Comparison of ENCODE assay signal across 26 mouse cellular contexts in genomic region chr19:30489786-30490185, GRCm38 (mm10). TPM values are rescaled to one million over a fixed set of nuclear protein-coding genes. Genes with fewer than 3 reads are reported as not detected.
A peak's percentile ranks its signal among the peaks of the same experiment; 100 is the strongest.
DNase-seq lines count a peak whose midpoint lies in the region; ATAC-seq lines count a peak whose summit lies in the region.
"Had no signal": no experiment of that assay in that cellular context is flagged by ENCODE, and none has a peak within 500 bp of the region (broad histone marks: within the 10 kb centered on the region; RNA-seq: fewer than 3 reads in every experiment).

No protein-coding gene starts in this region.

- H3K36me3 ChIP-seq in hindbrain, embryonic 11.5 days (ENCODE audit: control insufficient read depth, insufficient read depth, low read length), result no peaks in the 10 kb centered on the region
- H3K36me3 ChIP-seq in hindbrain, embryonic 13.5 days, result no peaks in the 10 kb centered on the region
- no peaks in the 10 kb centered on the region for H3K36me3 ChIP-seq in embryonic facial prominence, embryonic 10.5 days (replicated peaks)
- no peaks in the 10 kb centered on the region for H3K36me3 ChIP-seq in limb, embryonic 11.5 days (ENCODE audit: control insufficient read depth, insufficient read depth, low read length)
- H3K36me3 ChIP-seq: embryonic facial prominence, embryonic 15.5 days; forebrain, embryonic 15.5 days; heart, embryonic 13.5 days had no signal

- H3K4me2 ChIP-seq in hindbrain, embryonic 11.5 days (replicated peaks; ENCODE audit: low read depth, low read length), result no peak overlapping the region
- H3K4me2 ChIP-seq in hindbrain, embryonic 13.5 days, result no peak overlapping the region
- no peak overlapping the region for H3K4me2 ChIP-seq in limb, embryonic 11.5 days (ENCODE audit: low read depth, severe bottlenecking)
- H3K4me2 ChIP-seq: embryonic facial prominence, embryonic 15.5 days; forebrain, embryonic 15.5 days; liver, embryonic 11.5 days had no signal

- no peak overlapping the region for H3K4me3 ChIP-seq in hindbrain, embryonic 11.5 days (ENCODE audit: low read depth, low read length)
- no peak overlapping the region for H3K4me3 ChIP-seq in hindbrain, embryonic 13.5 days
- no peak overlapping the region for H3K4me3 ChIP-seq in embryonic facial prominence, embryonic 10.5 days
- H3K4me3 ChIP-seq in limb, embryonic 11.5 days (ENCODE audit: low read depth, low read length), result no peak overlapping the region
- H3K4me3 ChIP-seq: embryonic facial prominence, embryonic 15.5 days; forebrain, embryonic 15.5 days; heart, embryonic 13.5 days had no signal

- H3K9me3 ChIP-seq in hindbrain, embryonic 11.5 days (ENCODE audit: control insufficient read depth, low read length), result no peaks in the 10 kb centered on the region
- H3K9me3 ChIP-seq in hindbrain, embryonic 13.5 days, result no peaks in the 10 kb centered on the region
- H3K9me3 ChIP-seq in embryonic facial prominence, embryonic 10.5 days, result no peaks in the 10 kb centered on the region
- H3K9me3 ChIP-seq in limb, embryonic 11.5 days (ENCODE audit: control insufficient read depth, low read length), result no peaks in the 10 kb centered on the region
- H3K9me3 ChIP-seq: embryonic facial prominence, embryonic 15.5 days; forebrain, embryonic 15.5 days; heart, embryonic 13.5 days had no signal

- WGBS in hindbrain, embryonic 11.5 days, result 38% methylated on average over 3 of the region's 3 CpGs
- WGBS in hindbrain, embryonic 13.5 days, result 38% methylated on average over 3 of the region's 3 CpGs
- WGBS in embryonic facial prominence, embryonic 10.5 days, result 33% methylated on average over 3 of the region's 3 CpGs
- 11% methylated on average over 3 of the region's 3 CpGs for WGBS in limb, embryonic 11.5 days

- H3K4me1 ChIP-seq in hindbrain, embryonic 11.5 days (replicated peaks; ENCODE audit: control insufficient read depth, insufficient read depth, low read length), result no peaks in the 10 kb centered on the region
- H3K4me1 ChIP-seq in hindbrain, embryonic 13.5 days (replicated peaks), result no peaks in the 10 kb centered on the region
- peaks cover 21% of the 10 kb centered on the region for H3K4me1 ChIP-seq in embryonic facial prominence, embryonic 10.5 days
- H3K4me1 ChIP-seq in limb, embryonic 11.5 days (ENCODE audit: control insufficient read depth, insufficient read depth, low read length), result no peaks in the 10 kb centered on the region
- H3K4me1 ChIP-seq: embryonic facial prominence, embryonic 15.5 days; forebrain, embryonic 15.5 days had no signal

- H3K27me3 ChIP-seq in hindbrain, embryonic 11.5 days (ENCODE audit: control insufficient read depth, insufficient read depth, low read length), result no peaks in the 10 kb centered on the region
- H3K27me3 ChIP-seq in hindbrain, embryonic 13.5 days, result no peaks in the 10 kb centered on the region
- no peaks in the 10 kb centered on the region for H3K27me3 ChIP-seq in embryonic facial prominence, embryonic 10.5 days (replicated peaks; ENCODE audit: low read depth, poor library complexity, severe bottlenecking)
- no peaks in the 10 kb centered on the region for H3K27me3 ChIP-seq in limb, embryonic 11.5 days (ENCODE audit: control insufficient read depth, insufficient read depth, low read length)
- H3K27me3 ChIP-seq: embryonic facial prominence, embryonic 15.5 days; forebrain, embryonic 15.5 days; heart, embryonic 13.5 days had no signal

- peak; percentile 27 for DNase-seq in hindbrain, embryonic 11.5 days (ENCODE audit: low spot score)
- DNase-seq in MN1 (ENCODE audit: low spot score) (peak; percentile 26), liver (no peak)
- peak; percentile 54 for DNase-seq in embryonic facial prominence, embryonic 10.5 days (ENCODE audit: low spot score)
- DNase-seq in limb, embryonic 11.5 days (ENCODE audit: low spot score), result peak; percentile 44
- no peak for DNase-seq in lung, postnatal 14 days
- no peak for DNase-seq in heart, postnatal 4 days
- DNase-seq: adrenal gland, postnatal 14 days; cerebellum, adult 9-10 months; gastrocnemius, postnatal 25 days; heart, adult 18-20 months; heart, postnatal 14 days; kidney, adult 18-20 months; kidney, postnatal 4 days; liver, postnatal 0 days; thymus, postnatal 25 days had no signal

- no peak overlapping the region for H3K27ac ChIP-seq in hindbrain, embryonic 11.5 days (ENCODE audit: low read depth, low read length)
- H3K27ac ChIP-seq in hindbrain, embryonic 13.5 days, result no peak overlapping the region
- no peak overlapping the region; the same call in 1 of the 2 replicates for H3K27ac ChIP-seq in embryonic facial prominence, embryonic 10.5 days (replicated peaks)
- no peak overlapping the region for H3K27ac ChIP-seq in limb, embryonic 11.5 days (replicated peaks; ENCODE audit: low read depth, low read length)
- H3K27ac ChIP-seq: embryonic facial prominence, embryonic 15.5 days; forebrain, embryonic 15.5 days; heart, embryonic 13.5 days had no signal

- peak; percentile 43; the same call in 1 of the 2 replicates for ATAC-seq in hindbrain, embryonic 11.5 days (ENCODE audit: low FRiP score)
- no peak for ATAC-seq in hindbrain, embryonic 13.5 days (ENCODE audit: low FRiP score)
- ATAC-seq in limb, embryonic 11.5 days (ENCODE audit: insufficient number of reproducible peaks, low FRiP score, low TSS enrichment, low read depth), result no peak
- ATAC-seq: forebrain, embryonic 15.5 days; liver, postnatal 0 days; lung, postnatal 0 days had no signal

- no peak overlapping the region for H3K9ac ChIP-seq in hindbrain, embryonic 11.5 days (ENCODE audit: low read depth, low read length)
- H3K9ac ChIP-seq in hindbrain, embryonic 13.5 days, result no peak overlapping the region
- H3K9ac ChIP-seq in limb, embryonic 11.5 days (ENCODE audit: low read length), result no peak overlapping the region
- H3K9ac ChIP-seq: embryonic facial prominence, embryonic 15.5 days; forebrain, embryonic 15.5 days; heart, embryonic 13.5 days; liver, postnatal 0 days had no signal

RNA-seq across cellular contexts. Expression of gene Dkk1, which starts 59.7 kb away (rescaled TPM):
- 3.6 and 3.9 TPM in 2 replicates for polyA plus RNA-seq in hindbrain, embryonic 11.5 days (2014; fragmentation: Nextera tagmentation; extraction: Ambion mirVana)
- 0.91 and 1.1 TPM in 2 replicates for polyA plus RNA-seq in hindbrain, embryonic 13.5 days (2015; fragmentation: Nextera tagmentation; extraction: Ambion mirVana)
- 11.6 and 16.5 TPM in 2 replicates for polyA plus RNA-seq in embryonic facial prominence, embryonic 10.5 days (2016; fragmentation: Nextera tagmentation; extraction: Ambion mirVana)
- 8.4 and 8.8 TPM in 2 replicates for polyA plus RNA-seq in limb, embryonic 11.5 days (2014; fragmentation: Nextera tagmentation; extraction: Ambion mirVana)
- not detected for total RNA-seq in heart, postnatal 4 days (2021)
- total RNA-seq: gastrocnemius, postnatal 25 days; heart, adult 18-20 months; heart, postnatal 14 days; left cerebral cortex, adult 18-20 months; left cerebral cortex, postnatal 25 days; megakaryocyte progenitor cell, adult 5-6 weeks had no signal
- polyA plus RNA-seq: liver, postnatal 0 days; lung, postnatal 0 days; spleen, adult 2 months had no signal

Comparison
In these comparisons a context has a peak if more than half of its experiments do, and no peak if none do; other contexts are left out.
1. DNase-seq: peak in hindbrain, embryonic 11.5 days (single experiment), MN1 (single experiment), embryonic facial prominence, embryonic 10.5 days (single experiment) and limb, embryonic 11.5 days (single experiment); none in lung, postnatal 14 days (single experiment), liver (single experiment) and heart, postnatal 4 days (single experiment).